Mouse (Mus musculus) megakaryocyte, embryonic 14.5 days (primary cell): ENCODE measurements around the gene Homer1. TPM values are rescaled to one million over a fixed set of nuclear protein-coding genes. Genes with fewer than 3 reads are reported as not detected.

Source experiments
- H3K27me3 ChIP-seq: replicated peaks from 2 replicates; pipeline ENCODE3; 2012; ENCODE audit warnings: inconsistent platforms
- H3K36me3 ChIP-seq: replicated peaks from 2 replicates; pipeline ENCODE3; 2012; ENCODE audit warnings: low read length, inconsistent platforms, mixed read lengths
- H3K4me1 ChIP-seq: 2 replicates; pipeline ENCODE4 v1.6.1; 2012; ENCODE audit warnings: inconsistent platforms
- H3K4me3 ChIP-seq: replicated peaks from 2 replicates; pipeline ENCODE3; 2012; ENCODE audit warnings: moderate library complexity, mild to moderate bottlenecking, inconsistent platforms
- H3K9me3 ChIP-seq: 2 replicates; pipeline ENCODE4 v1.6.1; 2012; ENCODE audit warnings: inconsistent platforms
- FLI1 ChIP-seq: IDR thresholded peaks from 2 replicates; pipeline ENCODE4 v1.6.1; 2012; ENCODE audit warnings: low read length, inconsistent platforms, mixed read lengths
- GATA1 ChIP-seq: IDR thresholded peaks from 3 replicates; pipeline ENCODE4 v1.6.1; 2012; ENCODE audit warnings: mixed read lengths, low read length, inconsistent platforms, borderline replicate concordance
- polyA plus RNA-seq: library from polyadenylated mRNA; stranded (reverse); fragments of >175 nt; gene quantifications from 2 replicates; pipeline ENCODE4 v1.2.3, GENCODE M21; 2012; ENCODE audit warnings: low replicate concordance; ENCODE audit not compliant: insufficient read depth

Homer1 gene
- polyA plus RNA-seq, 1 experiment, result 1.1 TPM

- TF ChIP-seq GATA1, result no peak
- no peak for TF ChIP-seq FLI1
- H3K9me3 ChIP-seq, result no peaks in the 10 kb centered on the region
- H3K4me3 ChIP-seq, result no peak overlapping the region
- H3K36me3 ChIP-seq, result no peaks in the 10 kb centered on the region
- no peaks in the 10 kb centered on the region for H3K27me3 ChIP-seq
- H3K4me1 ChIP-seq, result peaks cover 35% of the 10 kb centered on the region
Observed at GRCm38 (mm10) chr13:93418292-93418691, 118.9 kb downstream of the Homer1 start.

- Histone ChIP-seq H3K4me3 (no peak overlapping the region), H3K9me3 (no peaks in the 10 kb centered on the region), H3K27me3 (no peaks in the 10 kb centered on the region), H3K4me1 (peaks cover 35% of the 10 kb centered on the region), H3K36me3 (no peaks in the 10 kb centered on the region)
- TF ChIP-seq FLI1 (no peak), GATA1 (no peak)
Observed at GRCm38 (mm10) chr13:93419779-93420178, 120.3 kb downstream of the Homer1 start.

GRCm38 (mm10) chr13:93423224-93423623 lies 123.8 kb downstream of the Homer1 start:
- Histone ChIP-seq H3K9me3 (no peaks in the 10 kb centered on the region), H3K4me3 (no peak overlapping the region), H3K36me3 (peaks cover 4% of the 10 kb centered on the region), H3K27me3 (no peaks in the 10 kb centered on the region), H3K4me1 (peaks cover 32% of the 10 kb centered on the region)
- no peak for TF ChIP-seq GATA1
- no peak for TF ChIP-seq FLI1

GRCm38 (mm10) chr13:93427920-93428876 lies 128.8 kb downstream of the Homer1 start:
- no peaks in the 10 kb centered on the region for H3K27me3 ChIP-seq
- H3K4me1 ChIP-seq, result peaks cover 28% of the 10 kb centered on the region
- no peaks in the 10 kb centered on the region for H3K9me3 ChIP-seq
- no peak for TF ChIP-seq FLI1
- no peak for TF ChIP-seq GATA1
- H3K4me3 ChIP-seq, result no peak overlapping the region
- peaks cover 32% of the 10 kb centered on the region for H3K36me3 ChIP-seq

- Histone ChIP-seq H3K27me3 (no peaks in the 10 kb centered on the region), H3K4me1 (peaks cover 24% of the 10 kb centered on the region), H3K36me3 (peaks cover 39% of the 10 kb centered on the region), H3K9me3 (no peaks in the 10 kb centered on the region), H3K4me3 (no peak overlapping the region)
- TF ChIP-seq GATA1 (no peak), FLI1 (no peak)
Observed at GRCm38 (mm10) chr13:93429205-93429604, 129.8 kb downstream of the Homer1 start.

GRCm38 (mm10) chr13:93440167-93440566 lies 140.7 kb downstream of the Homer1 start:
- no peak for TF ChIP-seq GATA1
- TF ChIP-seq FLI1, result no peak
- Histone ChIP-seq H3K36me3 (peaks cover 85% of the 10 kb centered on the region), H3K4me3 (no peak overlapping the region), H3K9me3 (no peaks in the 10 kb centered on the region), H3K27me3 (no peaks in the 10 kb centered on the region), H3K4me1 (no peaks in the 10 kb centered on the region)

GRCm38 (mm10) chr13:93453275-93453674 lies 153.8 kb downstream of the Homer1 start:
- no peak overlapping the region for H3K4me3 ChIP-seq
- no peaks in the 10 kb centered on the region for H3K4me1 ChIP-seq
- peaks cover 78% of the 10 kb centered on the region for H3K36me3 ChIP-seq
- no peaks in the 10 kb centered on the region for H3K9me3 ChIP-seq
- no peaks in the 10 kb centered on the region for H3K27me3 ChIP-seq
- no peak for TF ChIP-seq GATA1
- no peak for TF ChIP-seq FLI1

Other genes with a start within 250 kb of the Homer1 start
- 0.02 TPM in 1 of 2 replicates, not detected in the other for gene Cmya5, start 154.9 kb upstream of the Homer1 start, polyA plus RNA-seq
- gene Tent2, start 107.2 kb upstream of the Homer1 start, polyA plus RNA-seq, result 8.1 and 13.5 TPM in 2 replicates
- gene Jmy, start 200.2 kb downstream of the Homer1 start, polyA plus RNA-seq, result 1.5 and 2.3 TPM in 2 replicates